Mouse (Mus musculus) midbrain, embryonic 10.5 days (tissue): ENCODE measurements around the gene Olfr803. TPM values are rescaled to one million over a fixed set of nuclear protein-coding genes. Genes with fewer than 3 reads are reported as not detected.

Source experiments
- DNase-seq: peaks from one replicate; pipeline ENCODE4 v3.0.0-alpha.2; 2017; ENCODE audit warnings: low spot score
- H3K27ac ChIP-seq: fragments of 300-500 bp; sonication (generic); replicated peaks from 2 replicates; pipeline ENCODE4 v1.5.1; 2016; ENCODE audit warnings: mild to moderate bottlenecking
- H3K27me3 ChIP-seq: fragments of 300-500 bp; sonication (generic); 2 replicates; pipeline ENCODE4 v1.6.1; 2016; ENCODE audit warnings: low read depth, mild to moderate bottlenecking; ENCODE audit not compliant: poor library complexity, severe bottlenecking
- H3K36me3 ChIP-seq: fragments of 300-500 bp; sonication (generic); 2 replicates; pipeline ENCODE4 v1.6.1; 2016; ENCODE audit warnings: mild to moderate bottlenecking, moderate library complexity
- H3K4me1 ChIP-seq: fragments of 300-500 bp; sonication (generic); 2 replicates; pipeline ENCODE4 v1.6.1; 2016
- H3K4me3 ChIP-seq: fragments of 300-500 bp; sonication (generic); 2 replicates; pipeline ENCODE4 v1.5.1; 2016; ENCODE audit warnings: mild to moderate bottlenecking, moderate library complexity
- H3K9me3 ChIP-seq: fragments of 300-500 bp; sonication (generic); replicated peaks from 2 replicates; pipeline ENCODE4 v1.6.1; 2016; ENCODE audit warnings: mild to moderate bottlenecking
- WGBS: fragments of 180-500 bp; shearing (Covaris S2); methylation state at CpG from one replicate; pipeline ENCODE4 v1.1.7; 2016; 5-methylcytosine and 5-hydroxymethylcytosine counted together
- microRNA-seq: library from miRNA; unstranded; fragments of <30 nt; microRNA quantifications from one replicate; pipeline ENCODE4, GENCODE M21; 2017
- polyA plus RNA-seq: library from polyadenylated mRNA; unstranded; fragments of >200 nt; fragmentation: Nextera tagmentation; extraction: Ambion mirVana; gene quantifications from 2 replicates; pipeline ENCODE4 v1.2.1, GENCODE M21; 2016

Olfr803 gene
- polyA plus RNA-seq: not detected in 2 replicates

DNA sequence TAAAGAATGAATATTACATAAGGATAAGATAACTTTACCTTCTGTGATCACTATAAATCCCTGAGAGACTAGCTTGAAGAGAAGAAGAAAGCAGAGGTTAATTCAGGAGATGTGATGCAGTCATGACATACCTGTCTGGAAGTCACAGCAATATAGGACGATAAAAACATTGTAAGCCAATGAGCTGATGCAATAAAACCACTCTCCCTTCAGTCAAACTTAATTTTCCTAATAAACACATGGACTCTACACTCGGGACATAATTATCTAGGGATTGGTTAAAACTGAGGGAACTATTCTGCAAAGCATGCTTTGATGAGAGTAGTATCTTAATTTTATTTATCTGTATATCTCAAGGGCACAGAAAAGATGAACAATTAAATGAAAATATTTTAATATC is at the start of gene Olfr803:
TSS of gene Olfr803 (minus strand) at position 101 of the 400 bp plus-strand sequence.
- H3K27ac ChIP-seq: no peak within 1 kb of the TSS
- 91% methylated on average over 2 of the region's 2 CpGs for WGBS
- H3K4me1 ChIP-seq: no peaks in the 10 kb centered on the region
- no peaks in the 10 kb centered on the region for H3K9me3 ChIP-seq
- no peak within 1 kb of the TSS for H3K4me3 ChIP-seq
- no peak for DNase-seq
- no peaks in the 10 kb centered on the region for H3K27me3 ChIP-seq
- H3K36me3 ChIP-seq: no peaks in the 10 kb centered on the region

DNA sequence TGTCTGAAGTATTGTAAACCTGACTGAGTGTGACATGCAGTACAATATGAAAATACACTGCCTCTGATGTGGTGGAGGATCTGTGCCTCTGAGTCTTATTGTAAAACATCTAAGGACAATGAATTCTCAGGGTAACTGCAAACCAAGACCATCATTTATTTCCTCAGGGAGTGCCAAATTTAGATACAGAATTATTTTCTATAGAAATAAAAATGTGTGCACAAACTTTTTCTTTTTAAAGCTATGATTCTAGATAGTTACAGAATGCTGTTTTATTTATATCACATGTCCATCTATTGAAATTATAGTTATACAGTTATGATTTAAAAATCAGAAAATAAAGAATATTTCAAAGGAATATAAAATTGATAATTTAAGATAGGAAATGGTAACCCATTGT is 47.7 kb upstream of the Olfr803 start, which contains the start of gene Olfr806:
TSS of gene Olfr806 (minus strand) at position 101 of the 400 bp plus-strand sequence.
- Histone ChIP-seq H3K9me3 (no peaks in the 10 kb centered on the region), H3K27ac (no peak within 1 kb of the TSS), H3K36me3 (no peaks in the 10 kb centered on the region), H3K4me1 (no peaks in the 10 kb centered on the region), H3K27me3 (no peaks in the 10 kb centered on the region), H3K4me3 (no peak within 1 kb of the TSS)
- no peak for DNase-seq

DNA sequence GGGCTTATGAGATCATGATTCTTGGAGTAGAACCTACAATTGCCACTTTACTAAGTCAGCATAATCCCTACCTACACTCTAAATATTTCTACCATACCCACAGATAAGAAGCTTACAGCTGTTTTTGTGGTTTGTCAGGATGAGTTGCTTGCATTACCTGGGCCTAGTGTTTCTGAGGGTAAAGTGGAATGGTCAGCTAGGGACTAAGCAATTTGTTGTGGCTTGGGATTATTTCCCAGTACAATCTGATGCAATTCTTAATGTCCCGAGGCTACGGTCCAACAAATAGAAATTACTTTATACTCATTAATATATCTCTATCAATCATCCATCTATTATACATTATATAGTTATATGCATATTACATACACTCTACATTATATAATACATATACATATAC is 35.2 kb upstream of the Olfr803 start, which contains the start of gene Olfr805:
TSS of gene Olfr805 (minus strand) at position 101 of the 400 bp plus-strand sequence.
- Histone ChIP-seq H3K4me3 (no peak within 1 kb of the TSS), H3K9me3 (no peaks in the 10 kb centered on the region), H3K4me1 (no peaks in the 10 kb centered on the region), H3K36me3 (no peaks in the 10 kb centered on the region), H3K27ac (no peak within 1 kb of the TSS), H3K27me3 (no peaks in the 10 kb centered on the region)
- WGBS: 94% methylated on average over 2 of the region's 2 CpGs
- DNase-seq: no peak

DNA sequence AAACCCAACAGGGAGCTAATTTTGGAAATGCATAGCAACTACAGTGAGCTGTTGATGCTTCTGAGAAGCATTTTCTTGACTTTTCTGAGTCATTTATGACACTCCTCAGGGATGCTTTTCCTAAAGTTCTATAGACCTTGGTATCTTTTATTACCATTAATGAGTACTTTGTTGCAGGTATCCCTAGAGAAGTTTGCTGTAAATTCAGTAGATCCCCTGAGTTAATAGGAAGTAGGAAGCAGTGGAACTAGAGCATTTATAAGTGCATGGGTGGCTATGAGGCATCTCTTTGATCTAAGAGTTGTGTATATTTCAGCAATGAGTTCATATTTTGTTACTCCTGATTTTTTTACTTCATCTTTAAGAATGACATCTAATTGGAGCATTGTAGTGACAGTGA is 8.8 kb upstream of the Olfr803 start, which contains the start of gene Olfr804:
TSS of gene Olfr804 (plus strand) at position 301 of the 400 bp plus-strand sequence.
- H3K9me3 ChIP-seq: no peaks in the 10 kb centered on the region
- no peak within 1 kb of the TSS for H3K4me3 ChIP-seq
- no peak within 1 kb of the TSS for H3K27ac ChIP-seq
- H3K36me3 ChIP-seq: no peaks in the 10 kb centered on the region
- DNase-seq: no peak
- H3K4me1 ChIP-seq: no peaks in the 10 kb centered on the region
- H3K27me3 ChIP-seq: no peaks in the 10 kb centered on the region

DNA sequence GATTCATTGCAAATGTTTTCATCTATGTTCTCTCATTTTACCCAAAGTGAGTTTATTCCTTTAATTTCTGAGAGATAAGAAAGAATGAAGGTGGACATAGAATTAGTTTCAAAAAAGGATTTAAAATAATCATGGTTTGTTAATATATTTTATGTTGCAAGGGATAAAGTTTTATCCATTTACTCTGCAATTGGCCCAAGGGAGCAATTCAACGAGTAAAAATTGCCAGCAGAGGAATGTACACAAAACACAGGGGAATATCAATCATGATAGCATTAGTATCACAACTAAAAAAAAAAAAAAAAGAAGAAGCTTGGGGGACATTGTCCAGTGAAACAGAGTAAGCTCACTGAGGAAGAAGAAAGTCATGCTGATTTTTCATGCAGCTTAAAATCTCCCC is 6.0 kb downstream of the Olfr803 start, which contains the start of gene Olfr802:
TSS of gene Olfr802 (minus strand) at position 101 of the 400 bp plus-strand sequence.
- H3K9me3 ChIP-seq: no peaks in the 10 kb centered on the region
- H3K4me1 ChIP-seq: no peaks in the 10 kb centered on the region
- no peak within 1 kb of the TSS for H3K4me3 ChIP-seq
- whole genome bisulfite sequencing: 68% methylated on average over 1 of the region's 1 CpGs
- no peaks in the 10 kb centered on the region for H3K27me3 ChIP-seq
- DNase-seq: no peak
- no peaks in the 10 kb centered on the region for H3K36me3 ChIP-seq
- H3K27ac ChIP-seq: no peak within 1 kb of the TSS

DNA sequence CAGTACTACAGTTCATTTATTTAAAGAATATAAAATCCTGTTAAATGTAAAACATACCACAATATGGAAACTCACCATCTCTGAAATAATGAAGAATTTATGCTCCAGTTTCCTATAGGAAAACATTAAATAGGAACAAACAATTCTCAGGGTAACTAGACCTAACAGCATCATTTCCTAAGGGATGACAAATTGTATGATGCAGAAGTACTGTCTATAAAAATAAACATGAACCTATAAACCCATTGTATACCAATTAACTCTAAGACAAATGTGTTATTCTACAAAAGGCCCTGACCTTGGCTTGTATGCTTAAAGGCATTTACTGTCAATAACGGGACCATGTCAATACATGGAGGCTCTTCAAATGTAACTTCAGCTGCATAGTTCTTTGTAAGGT is 20.3 kb downstream of the Olfr803 start, which contains the start of gene Olfr801:
TSS of gene Olfr801 (minus strand) at position 101 of the 400 bp plus-strand sequence.
- Histone ChIP-seq H3K4me3 (no peak within 1 kb of the TSS), H3K27ac (no peak within 1 kb of the TSS), H3K27me3 (no peaks in the 10 kb centered on the region), H3K9me3 (no peaks in the 10 kb centered on the region), H3K4me1 (no peaks in the 10 kb centered on the region), H3K36me3 (no peaks in the 10 kb centered on the region)
- no peak for DNase-seq
- WGBS: 82% methylated on average over 1 of the region's 1 CpGs

DNA sequence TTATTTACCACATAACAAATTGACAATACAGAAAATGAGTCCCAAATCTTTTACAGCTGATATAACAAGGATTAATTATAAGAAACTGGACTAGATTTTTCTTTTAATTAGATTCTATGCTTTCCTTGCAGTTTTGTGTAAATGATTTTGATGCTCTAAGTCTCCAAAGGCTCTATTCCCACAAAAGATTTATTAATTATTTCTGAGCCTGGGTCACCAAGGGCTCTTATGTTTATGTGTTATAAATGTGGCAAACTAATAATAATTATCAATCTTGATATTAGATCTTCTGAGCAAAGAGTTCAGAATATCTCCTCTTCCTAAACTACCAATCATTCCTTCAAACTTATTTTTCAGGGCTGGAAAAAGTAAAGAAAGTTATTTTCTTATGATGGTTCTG is 36.7 kb downstream of the Olfr803 start, which contains the start of gene Olfr800:
TSS of gene Olfr800 (plus strand) at position 301 of the 400 bp plus-strand sequence.
- Histone ChIP-seq H3K4me3 (no peak within 1 kb of the TSS), H3K27ac (no peak within 1 kb of the TSS), H3K27me3 (no peaks in the 10 kb centered on the region)

DNA sequence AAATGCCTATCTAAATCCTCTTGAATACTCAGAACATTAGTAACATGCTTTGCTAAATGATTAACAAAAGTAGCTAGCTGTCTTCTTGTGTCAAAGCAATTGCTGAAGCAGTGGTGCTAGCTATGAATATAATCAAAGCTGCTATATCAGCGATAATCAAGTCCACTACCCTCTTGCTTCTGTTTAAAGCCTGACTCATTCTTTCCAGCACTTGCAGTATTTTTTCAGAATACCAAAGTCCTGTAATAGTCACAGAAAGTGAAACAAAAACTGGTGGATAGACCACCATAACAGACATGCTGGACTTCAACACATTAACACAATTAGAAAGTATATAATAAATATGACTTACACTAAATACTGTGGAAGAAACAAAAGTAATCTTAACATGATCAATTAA is 42.3 kb downstream of the Olfr803 start:
- Histone ChIP-seq H3K36me3 (no peaks in the 10 kb centered on the region), H3K27me3 (no peaks in the 10 kb centered on the region), H3K9me3 (no peaks in the 10 kb centered on the region), H3K4me3 (no peak overlapping the region), H3K27ac (no peak overlapping the region), H3K4me1 (no peaks in the 10 kb centered on the region)
- 86% methylated on average over 1 of the region's 1 CpGs for WGBS
- no peak for DNase-seq

More for the DNA sequence above, 36.7 kb downstream of the Olfr803 start, which contains the start of gene Olfr800:
- no peak for DNase-seq
- no peaks in the 10 kb centered on the region for H3K36me3 ChIP-seq
- no peaks in the 10 kb centered on the region for H3K4me1 ChIP-seq
- H3K9me3 ChIP-seq: no peaks in the 10 kb centered on the region

Small RNA genes lying within 50 kb of the gene (microRNA-seq; reads per million reads assigned to microRNA genes)
- not detected for gene Gm24485

Other genes with a start within 250 kb of the Olfr803 start
- gene Olfr787, start 232.4 kb downstream of the Olfr803 start, polyA plus RNA-seq: not detected in 2 replicates
- gene Olfr788, start 223.3 kb downstream of the Olfr803 start, polyA plus RNA-seq: not detected in 2 replicates
- gene Olfr789, start 209.5 kb downstream of the Olfr803 start, polyA plus RNA-seq: not detected in 2 replicates
- gene Olfr790, start 195.8 kb downstream of the Olfr803 start, polyA plus RNA-seq: not detected in 2 replicates
- not detected in 2 replicates for gene Olfr791, start 172.5 kb downstream of the Olfr803 start, polyA plus RNA-seq
- gene Olfr792, start 155.1 kb downstream of the Olfr803 start, polyA plus RNA-seq: not detected in 2 replicates
- not detected in 2 replicates for gene Olfr794, start 126.6 kb downstream of the Olfr803 start, polyA plus RNA-seq
- gene Olfr796, start 81.7 kb downstream of the Olfr803 start, polyA plus RNA-seq: not detected in 2 replicates
- not detected in 2 replicates for gene Olfr798, start 66.4 kb downstream of the Olfr803 start, polyA plus RNA-seq
- gene Olfr799, start 56.8 kb downstream of the Olfr803 start, polyA plus RNA-seq: not detected in 2 replicates
- not detected in 2 replicates for gene Olfr800, start 36.6 kb downstream of the Olfr803 start, polyA plus RNA-seq
- not detected in 2 replicates for gene Olfr801, start 20.4 kb downstream of the Olfr803 start, polyA plus RNA-seq
- not detected in 2 replicates for gene Olfr802, start 6.1 kb downstream of the Olfr803 start, polyA plus RNA-seq
- gene Olfr804, start 8.9 kb upstream of the Olfr803 start, polyA plus RNA-seq: not detected in 2 replicates
- not detected in 2 replicates for gene Olfr805, start 35.1 kb upstream of the Olfr803 start, polyA plus RNA-seq
- not detected in 2 replicates for gene Olfr806, start 47.6 kb upstream of the Olfr803 start, polyA plus RNA-seq
- gene Olfr807, start 63.5 kb upstream of the Olfr803 start, polyA plus RNA-seq: not detected in 2 replicates
- gene Olfr808, start 71.2 kb upstream of the Olfr803 start, polyA plus RNA-seq: not detected in 2 replicates
- not detected in 2 replicates for gene Olfr809, start 80.4 kb upstream of the Olfr803 start, polyA plus RNA-seq
- not detected in 2 replicates for gene Olfr810, start 100.6 kb upstream of the Olfr803 start, polyA plus RNA-seq
- gene Olfr811, start 110.1 kb upstream of the Olfr803 start, polyA plus RNA-seq: not detected in 2 replicates
- gene Olfr812, start 151.8 kb upstream of the Olfr803 start, polyA plus RNA-seq: not detected in 2 replicates
- not detected in 2 replicates for gene Olfr813, start 161.1 kb upstream of the Olfr803 start, polyA plus RNA-seq
- not detected in 2 replicates for gene Olfr814, start 185.6 kb upstream of the Olfr803 start, polyA plus RNA-seq
- gene Olfr815, start 211.6 kb upstream of the Olfr803 start, polyA plus RNA-seq: not detected in 2 replicates
- gene Olfr816, start 221.3 kb upstream of the Olfr803 start, polyA plus RNA-seq: not detected in 2 replicates